ENCODE assay signal across 24 mouse cellular contexts in the genomic region with DNA sequence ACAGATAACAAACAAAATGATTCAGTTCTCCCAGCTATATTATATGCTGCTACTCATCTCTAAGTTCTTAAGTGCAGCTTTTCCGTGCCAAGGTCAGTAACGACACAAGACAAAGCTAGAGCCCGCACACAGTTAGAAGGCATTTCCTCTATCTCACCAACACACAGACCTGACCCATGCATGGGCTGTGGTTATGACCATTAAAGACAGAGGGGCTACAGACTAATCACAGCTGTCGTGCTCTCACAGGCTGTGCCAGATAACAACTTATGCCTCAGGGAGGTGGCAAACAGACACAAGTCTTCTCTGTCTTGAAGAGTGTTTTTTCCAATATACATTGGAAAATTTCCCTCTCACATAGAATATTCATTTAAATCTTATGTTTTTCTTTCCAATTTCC. TPM values are rescaled to one million over a fixed set of nuclear protein-coding genes. Genes with fewer than 3 reads are reported as not detected.
DNase-seq lines count a peak whose midpoint lies in the region; ATAC-seq and TF ChIP-seq lines count a peak whose summit lies in the region.
"Had no signal": no experiment of that assay in that cellular context is flagged by ENCODE, and none has a peak within 500 bp of the region (broad histone marks: within the 10 kb centered on the region; RNA-seq: fewer than 3 reads in every experiment).

No protein-coding gene starts in this region.

- H3K79me2 ChIP-seq in MEL (ENCODE audit: control insufficient read depth, insufficient read depth, low read length, poor library complexity): no peaks in the 10 kb centered on the region

- H3K4me1 ChIP-seq in MEL (ENCODE audit: control insufficient read depth in 1 of 2, insufficient read depth in 2 of 2, low read length in 2 of 2): peaks cover 17 to 20% of the 10 kb centered on the region in 2 experiments
- H3K4me1 ChIP-seq in liver, embryonic 14.5 days (replicated peaks; ENCODE audit: control insufficient read depth in 2 of 2, insufficient read depth in 2 of 2, low read length in 1 of 2): 0 out of 4 replicates have a peak, but pooled peaks cover 0 to 4% of the 10 kb centered on the region in 2 experiments
- H3K4me1 ChIP-seq: embryonic facial prominence, embryonic 13.5 days; forebrain, embryonic 13.5 days; heart, embryonic 10.5 days; hindbrain, embryonic 13.5 days had no signal

- no peaks in the 10 kb centered on the region for H3K27me3 ChIP-seq in MEL (ENCODE audit: control insufficient read depth in 1 of 2, insufficient read depth in 2 of 2, low read length in 2 of 2)
- H3K27me3 ChIP-seq in liver, embryonic 14.5 days (ENCODE audit: control insufficient read depth, insufficient read depth, low read length): no peaks in the 10 kb centered on the region
- H3K27me3 ChIP-seq: embryonic facial prominence, embryonic 13.5 days; forebrain, embryonic 13.5 days; hindbrain, embryonic 13.5 days had no signal

- no peak for TF ChIP-seq RAD21 in MEL (IDR thresholded peaks at IDR 0.05; ENCODE audit: low read depth, low read length)

- no peak overlapping the region for H3K27ac ChIP-seq in MEL (ENCODE audit: control insufficient read depth, low read depth, low read length)
- H3K27ac ChIP-seq in liver, embryonic 14.5 days: no peak overlapping the region
- H3K27ac ChIP-seq: embryonic facial prominence, embryonic 13.5 days; forebrain, embryonic 13.5 days; gastrocnemius, adult 2 months; heart, embryonic 10.5 days; hindbrain, embryonic 13.5 days; hindbrain, postnatal 0 days had no signal

- H3K4me2 ChIP-seq in liver, embryonic 14.5 days (ENCODE audit: low read depth): no peak overlapping the region
- H3K4me2 ChIP-seq: embryonic facial prominence, embryonic 13.5 days; forebrain, embryonic 13.5 days; hindbrain, embryonic 13.5 days had no signal

- 12% methylated on average over 4 of the region's 4 CpGs for WGBS in liver, embryonic 14.5 days (ENCODE audit: insufficient replicate concordance)

- no peak overlapping the region for H3K4me3 ChIP-seq in MEL (ENCODE audit: control insufficient read depth in 1 of 2, insufficient read depth in 1 of 2, low read depth in 2 of 2, low read length in 2 of 2)
- no peak overlapping the region for H3K4me3 ChIP-seq in liver, embryonic 14.5 days (ENCODE audit: insufficient read depth in 1 of 2, low read depth in 2 of 2, low read length in 2 of 2)
- H3K4me3 ChIP-seq: embryonic facial prominence, embryonic 13.5 days; forebrain, embryonic 13.5 days; gastrocnemius, adult 2 months; heart, embryonic 10.5 days; hindbrain, embryonic 13.5 days had no signal

- peaks cover 0 to 26% of the 10 kb centered on the region in 2 experiments; a peak in 2 of 4 replicates for H3K36me3 ChIP-seq in MEL (ENCODE audit: control insufficient read depth in 1 of 2, insufficient read depth in 2 of 2, low read length in 2 of 2)
- no peaks in the 10 kb centered on the region for H3K36me3 ChIP-seq in liver, embryonic 14.5 days (replicated peaks; ENCODE audit: control insufficient read depth, insufficient read depth, low read depth)

- TF ChIP-seq POLR2A in MEL (IDR thresholded peaks at IDR 0.05; ENCODE audit: control insufficient read depth in 1 of 2, insufficient read depth in 1 of 2, low read depth in 1 of 2, low read length in 2 of 2, poor library complexity in 1 of 2): no peak

- no peak for TF ChIP-seq CTCF in MEL (IDR thresholded peaks at IDR 0.05 in 2 of 3, conservative IDR thresholded peaks at IDR 0.05 in 1 of 3; ENCODE audit: control insufficient read depth in 1 of 3, insufficient read depth in 1 of 3, low read depth in 2 of 3, low read length in 3 of 3, poor library complexity in 1 of 3, severe bottlenecking in 1 of 3)
- no peak for TF ChIP-seq CTCF in liver, embryonic 14.5 days (IDR thresholded peaks at IDR 0.05; ENCODE audit: low read depth)

- no peak overlapping the region for H3K9ac ChIP-seq in MEL (ENCODE audit: control insufficient read depth, low read depth, low read length, poor library complexity, severe bottlenecking)
- H3K9ac ChIP-seq in liver, embryonic 14.5 days (replicated peaks): no peak overlapping the region
- H3K9ac ChIP-seq: embryonic facial prominence, embryonic 13.5 days; forebrain, embryonic 13.5 days; forebrain, postnatal 0 days; hindbrain, embryonic 13.5 days had no signal

- TF ChIP-seq EP300 in MEL (IDR thresholded peaks at IDR 0.05; ENCODE audit: low read depth in 1 of 2, low read length in 2 of 2): peak in 1 of 2 experiments; percentile 38; a peak in 2 of 4 replicates
- TF ChIP-seq EP300 in liver, embryonic 14.5 days (IDR thresholded peaks at IDR 0.05; ENCODE audit: low read depth): no peak

- peak; percentile 26 for ATAC-seq in granulocyte monocyte progenitor cell, adult 5-6 weeks (replicated peaks; ENCODE audit: poor library complexity, severe bottlenecking)
- peak; percentile 56 for ATAC-seq in liver, embryonic 14.5 days (ENCODE audit: insufficient read depth)
- no peak for ATAC-seq in erythroid progenitor cell, adult 5-6 weeks (replicated peaks; ENCODE audit: low FRiP score, poor library complexity, severe bottlenecking)
- ATAC-seq: CD4-positive, CD25-positive, alpha-beta regulatory T cell, adult 4 months; forebrain, embryonic 13.5 days; forebrain, postnatal 0 days; hindbrain, postnatal 0 days had no signal

- DNase-seq in 416B (ENCODE audit: low read depth) (peak; percentile 11), MEL (ENCODE audit: low read depth, low spot score) (peak; percentile 41)
- no peak for DNase-seq in liver, embryonic 14.5 days (ENCODE audit: low read depth in 3 of 3, low spot score in 3 of 3)
- DNase-seq in retina, postnatal 1 day: no peak
- DNase-seq in adrenal gland, adult 2 months: no peak
- DNase-seq in cerebellum, postnatal 4 days (ENCODE audit: low spot score in 2 of 2): no peak
- DNase-seq: adrenal gland, postnatal 14 days; B cell, adult 2 months; cerebellum, adult 2 months; cerebellum, postnatal 10 days; forebrain, postnatal 0 days; gastrocnemius, adult 2 months; gastrocnemius, postnatal 25 days; heart, adult 18-20 months; heart, postnatal 14 days had no signal

- H3K9me3 ChIP-seq in MEL (replicated peaks; ENCODE audit: insufficient read depth, low read length): no peaks in the 10 kb centered on the region
- H3K9me3 ChIP-seq in liver, embryonic 14.5 days (ENCODE audit: control insufficient read depth, low read length): no peaks in the 10 kb centered on the region
- H3K9me3 ChIP-seq: embryonic facial prominence, embryonic 13.5 days; forebrain, embryonic 13.5 days; G1E; heart, embryonic 10.5 days; hindbrain, embryonic 13.5 days had no signal

TF ChIP-seq in MEL, 35 proteins besides CTCF, POLR2A, EP300 and RAD21:
- TF ChIP-seq SMC3 (IDR thresholded peaks at IDR 0.05; ENCODE audit: low read depth, low read length) (no peak), TBP (IDR thresholded peaks at IDR 0.05; ENCODE audit: low read depth, low read length) (no peak), USF1 (IDR thresholded peaks at IDR 0.05; ENCODE audit: low read depth, low read length) (no peak), CHD2 (IDR thresholded peaks at IDR 0.05; ENCODE audit: low read length) (no peak), MXI1 (IDR thresholded peaks at IDR 0.05; ENCODE audit: low read depth, low read length) (no peak), TCF12 (IDR thresholded peaks at IDR 0.05; ENCODE audit: low read depth, low read length) (0 out of 2 replicates have a peak, but pooled peaks have one; percentile 13), USF2 (IDR thresholded peaks at IDR 0.05; ENCODE audit: borderline replicate concordance in 1 of 2, insufficient read depth in 1 of 2, low read depth in 1 of 2, low read length in 2 of 2) (no peak), HCFC1 (IDR thresholded peaks at IDR 0.05; ENCODE audit: low read depth, low read length) (no peak), TAL1 (IDR thresholded peaks at IDR 0.05; ENCODE audit: low read length) (peak; percentile 35)

RNA-seq across cellular contexts. Expression of gene Dcun1d1, which starts 27.7 kb away (rescaled TPM):
- total RNA-seq in MEL (2012; rRNA removed): 35.1 and 37.7 TPM in 2 replicates
- 10 to 100 TPM; 20.8 to 32.7 TPM for polyA plus RNA-seq in MEL (2012; ENCODE audit: insufficient read depth in 1 of 2, insufficient read length in 2 of 2, low read depth in 1 of 2, low replicate concordance in 2 of 2, missing spikeins in 1 of 2)
- 90.1 and 111 TPM in 2 replicates for total RNA-seq in granulocyte monocyte progenitor cell, adult 5-6 weeks (2014; fragmentation: Nextera tagmentation)
- 221 and 228 TPM in 2 replicates for total RNA-seq in granulocyte monocyte progenitor cell, adult 5-6 weeks (2017)
- polyA plus RNA-seq in liver, embryonic 14.5 days (2012; rRNA removed): 13.4 and 31.3 TPM in 2 replicates
- 78.6 and 84.8 TPM in 2 replicates for polyA plus RNA-seq in liver, embryonic 14.5 days (2014; fragmentation: Nextera tagmentation; extraction: Ambion mirVana)
- 10 to 100 TPM; 64.1 to 84.2 TPM for total RNA-seq in adrenal gland, adult 2 months (2021)
- 1.5 and 2.2 TPM in 2 replicates for polyA plus RNA-seq in adrenal gland, adult 2 months (2012; rRNA removed)
- total RNA-seq in erythroid progenitor cell, adult 5-6 weeks (2015; ENCODE audit: low replicate concordance): 114 and 132 TPM in 2 replicates
- total RNA-seq in erythroid progenitor cell, adult 5-6 weeks (2017; ENCODE audit: low replicate concordance): 152 and 181 TPM in 2 replicates

RNA-seq across cellular contexts. Expression of gene Mccc1, which starts 35.5 kb away (rescaled TPM):
- total RNA-seq in MEL (2012; rRNA removed): 4.0 and 4.9 TPM in 2 replicates
- 10 to 100 TPM in 1 of 2 experiments, not detected in 1; 14.7 TPM for polyA plus RNA-seq in MEL (2012; ENCODE audit: insufficient read depth in 1 of 2, insufficient read length in 2 of 2, low read depth in 1 of 2, low replicate concordance in 2 of 2, missing spikeins in 1 of 2)
- 19.2 and 34.4 TPM in 2 replicates for total RNA-seq in granulocyte monocyte progenitor cell, adult 5-6 weeks (2014; fragmentation: Nextera tagmentation)
- 13.0 and 20.1 TPM in 2 replicates for total RNA-seq in granulocyte monocyte progenitor cell, adult 5-6 weeks (2017)
- 4.5 and 7.4 TPM in 2 replicates for polyA plus RNA-seq in liver, embryonic 14.5 days (2012; rRNA removed)
- 10.8 and 11.9 TPM in 2 replicates for polyA plus RNA-seq in liver, embryonic 14.5 days (2014; fragmentation: Nextera tagmentation; extraction: Ambion mirVana)
- 100 to 1,000 TPM; 114 to 126 TPM for total RNA-seq in adrenal gland, adult 2 months (2021)
- 30.7 and 32.0 TPM in 2 replicates for polyA plus RNA-seq in adrenal gland, adult 2 months (2012; rRNA removed)
- 1.1 and 2.1 TPM in 2 replicates for total RNA-seq in erythroid progenitor cell, adult 5-6 weeks (2015; ENCODE audit: low replicate concordance)
- total RNA-seq in erythroid progenitor cell, adult 5-6 weeks (2017; ENCODE audit: low replicate concordance): 2.1 and 6.3 TPM in 2 replicates

Comparison
In these comparisons a context has a peak if more than half of its experiments do, and no peak if none do; other contexts are left out.
1. DNase-seq: peak in 416B (single experiment) and MEL (single experiment); none in liver, embryonic 14.5 days (0 of 3), retina, postnatal 1 day (single experiment), adrenal gland, adult 2 months (single experiment) and cerebellum, postnatal 4 days (0 of 2).